In the genomic region with DNA sequence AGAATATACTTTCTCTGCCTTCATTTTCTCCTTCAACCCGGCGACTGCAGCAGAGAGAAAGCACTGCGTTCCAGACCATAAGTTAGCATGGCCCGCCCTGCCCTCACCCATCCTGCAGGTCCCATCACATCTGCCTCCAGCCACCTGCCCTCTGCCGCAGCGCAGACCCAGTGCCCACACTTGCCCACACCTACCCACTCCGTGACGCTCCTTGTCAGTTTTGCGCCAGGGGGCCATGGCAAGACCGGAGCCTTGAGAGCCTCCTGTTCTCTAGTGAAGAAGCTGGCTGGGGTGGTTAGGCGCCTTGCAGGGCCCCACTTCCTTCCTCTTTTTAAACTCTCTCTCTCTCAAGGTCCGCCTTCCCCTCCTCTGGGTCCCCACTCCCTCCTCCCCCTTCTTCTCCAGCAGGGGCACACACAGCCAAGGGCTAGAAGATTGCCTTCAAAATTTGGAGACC, we compare ENCODE assay signal across 10 mouse cellular contexts. TPM values are rescaled to one million over a fixed set of nuclear protein-coding genes. Genes with fewer than 3 reads are reported as not detected.
DNase-seq lines count a peak whose midpoint lies in the region; ATAC-seq and TF ChIP-seq lines count a peak whose summit lies in the region.
"Had no signal": no experiment of that assay in that cellular context is flagged by ENCODE, and none has a peak within 500 bp of the region (broad histone marks: within the 10 kb centered on the region; RNA-seq: fewer than 3 reads in every experiment).

A gene (minus strand): TSS at position 306 of the 457 bp plus-strand sequence.

- no peaks in the 10 kb centered on the region for H3K36me3 ChIP-seq in testis, adult 2 months (ENCODE audit: control insufficient read depth, insufficient read depth, low read length)

- no peak for TF ChIP-seq POLR2A in testis, adult 2 months (IDR thresholded peaks at IDR 0.05; ENCODE audit: control insufficient read depth, low read depth, low read length)

- H3K4me1 ChIP-seq in testis, adult 2 months (ENCODE audit: control insufficient read depth, insufficient read depth, low read length): peaks cover 9% of the 10 kb centered on the region

- peak within 1 kb of the TSS; percentile 59 for H3K4me3 ChIP-seq in testis, adult 2 months (ENCODE audit: control insufficient read depth, low read depth, low read length)

- no peak for TF ChIP-seq CTCF in testis, adult 2 months (IDR thresholded peaks at IDR 0.05; ENCODE audit: control insufficient read depth, insufficient read depth, insufficient replicate concordance, low read depth, low read length)

- no peak within 1 kb of the TSS for H3K27ac ChIP-seq in testis, adult 2 months (ENCODE audit: control insufficient read depth, insufficient read depth, low read depth, low read length)

- DNase-seq in testis, postnatal 10 days (ENCODE audit: low spot score): no peak
- peak; percentile 58 to 69 for DNase-seq in monocyte, adult 2 months (ENCODE audit: low read depth in 1 of 2, low spot score in 2 of 2)
- DNase-seq in embryo, embryonic 11 days: no peak
- DNase-seq in cerebellum, adult 9-10 months: no peak
- no peak for DNase-seq in right cerebral cortex, postnatal 25 days
- no peak for DNase-seq in frontal cortex, postnatal 14 days (ENCODE audit: low spot score in 2 of 2)
- DNase-seq: gastrocnemius, postnatal 14 days; lung, embryonic 14.5 days had no signal

- no peaks in the 10 kb centered on the region for H3K27me3 ChIP-seq in testis, adult 2 months (ENCODE audit: control insufficient read depth, insufficient read depth, low read length)

- peak; percentile 47 for ATAC-seq in inflammation-experienced regulatory T-cells, adult 6 months

RNA-seq across cellular contexts. Expression of the gene that starts here (rescaled TPM):
- polyA plus RNA-seq in testis, adult 2 months (2012; rRNA removed): 1.7 and 1.9 TPM in 2 replicates
- polyA plus RNA-seq in inflammation-experienced regulatory T-cells, adult 6 months (2017; shearing (Covaris generic)): 100 to 1,000 TPM; 257 to 323 (median 288) TPM

Comparison
In these comparisons a context has a peak if more than half of its experiments do, and no peak if none do; other contexts are left out.
1. RNA of the gene that starts here (polyA plus RNA-seq): 257 to 323 TPM in inflammation-experienced regulatory T-cells, adult 6 months; 1.7 to 1.9 TPM in testis, adult 2 months; every median in the first group is over 10 times any median in the second.
2. DNase-seq: peak in monocyte, adult 2 months (2 of 2); none in testis, postnatal 10 days (single experiment), embryo, embryonic 11 days (single experiment), cerebellum, adult 9-10 months (single experiment), right cerebral cortex, postnatal 25 days (single experiment) and frontal cortex, postnatal 14 days (0 of 2).